Mouse (Mus musculus): ENCODE results near the gene Optn.

DNA sequence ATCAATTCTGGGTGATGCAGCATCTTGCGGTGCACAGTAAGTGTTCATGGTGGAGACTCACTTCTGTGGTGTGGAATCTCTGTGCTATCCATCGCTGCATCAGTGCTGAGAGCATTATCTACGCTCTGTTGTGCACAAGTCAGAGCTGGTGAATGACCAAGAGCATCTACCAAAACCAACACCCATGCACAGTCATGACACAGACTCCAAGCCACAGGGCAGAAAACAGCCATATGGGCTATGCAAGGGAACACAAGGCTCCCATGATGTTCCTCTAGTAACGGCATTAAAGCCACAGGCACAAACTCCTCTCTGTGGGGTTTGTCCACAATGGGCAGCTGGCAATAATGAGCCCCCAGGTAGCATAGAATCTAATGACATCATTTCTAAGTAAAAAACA lies 34.0 kb downstream of the Optn start:
- TF ChIP-seq CTCF (IDR thresholded peaks at IDR 0.05; ENCODE audit: low read depth, low read length) (no peak), GATA1 (IDR thresholded peaks at IDR 0.05; ENCODE audit: borderline replicate concordance, low read length) (no peak), TAL1 (conservative IDR thresholded peaks at IDR 0.05; ENCODE audit: low read depth, low read length) (no peak)

Data from G1E (cell line).